8 mouse cellular contexts compared by ENCODE assay signal in the genomic region with DNA sequence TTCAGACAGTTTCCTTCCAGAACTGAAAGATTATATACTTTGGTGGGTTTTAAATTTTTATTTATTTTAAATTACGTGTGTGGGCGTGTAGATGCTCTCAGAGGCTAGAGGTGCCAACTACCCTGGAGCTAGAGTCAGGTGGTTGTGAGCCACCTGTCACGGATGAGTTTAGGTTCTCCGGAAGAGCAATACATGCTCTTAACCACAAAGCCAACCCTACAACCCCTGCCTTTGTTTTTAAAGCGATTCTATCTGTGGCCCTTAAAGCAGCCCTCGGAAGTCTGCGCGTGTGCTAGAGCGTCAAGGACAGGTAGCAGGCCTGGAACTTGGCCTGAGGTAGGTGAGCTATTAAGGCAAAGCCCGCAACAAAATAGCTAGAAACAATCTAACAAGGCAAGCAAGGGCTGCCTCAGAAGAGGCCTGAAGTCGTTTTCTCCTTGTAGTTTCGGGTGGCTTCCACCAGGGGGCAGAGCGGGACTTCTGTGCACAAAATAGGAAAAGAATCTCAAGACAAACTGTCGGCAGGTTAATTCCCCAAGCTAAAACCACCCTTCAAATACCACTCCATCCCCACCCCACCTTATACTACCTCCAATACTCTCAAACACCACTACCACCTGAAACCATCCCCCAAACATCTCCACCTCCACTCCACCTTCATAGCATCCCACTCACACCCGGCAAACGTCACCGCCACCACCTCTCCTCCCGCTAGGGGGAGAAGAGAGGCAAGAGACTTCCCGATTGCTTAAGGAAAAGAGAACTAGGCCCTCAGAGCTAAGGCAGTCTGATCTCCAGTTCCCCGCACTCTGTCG. TPM values are rescaled to one million over a fixed set of nuclear protein-coding genes. Genes with fewer than 3 reads are reported as not detected.
DNase-seq lines count a peak whose midpoint lies in the region; ATAC-seq lines count a peak whose summit lies in the region.

No protein-coding gene starts in this region.

- H3K4me2 ChIP-seq in embryonic facial prominence, embryonic 12.5 days (replicated peaks), result no peak overlapping the region; the same call in 1 of the 2 replicates
- H3K4me2 ChIP-seq in limb, embryonic 12.5 days, result peak overlapping the region; percentile 23; the same call in 1 of the 2 replicates
- 0 out of 2 replicates have a peak overlapping the region, but pooled peaks have one; percentile 25 for H3K4me2 ChIP-seq in midbrain, embryonic 16.5 days (ENCODE audit: low read length)

- 0 out of 2 replicates have a peak, but pooled peaks cover 4% of the 10 kb centered on the region for H3K27me3 ChIP-seq in embryonic facial prominence, embryonic 12.5 days
- peaks cover 8% of the 10 kb centered on the region; the same call in 1 of the 2 replicates for H3K27me3 ChIP-seq in limb, embryonic 12.5 days
- H3K27me3 ChIP-seq in midbrain, embryonic 16.5 days (ENCODE audit: control insufficient read depth, insufficient read depth, low read depth, low read length), result no peaks in the 10 kb centered on the region

- H3K9ac ChIP-seq in embryonic facial prominence, embryonic 12.5 days, result no peak overlapping the region
- no peak overlapping the region for H3K9ac ChIP-seq in limb, embryonic 12.5 days (replicated peaks)
- H3K9ac ChIP-seq in midbrain, embryonic 16.5 days (ENCODE audit: low read depth, low read length), result no peak overlapping the region

- H3K27ac ChIP-seq in embryonic facial prominence, embryonic 12.5 days, result no peak overlapping the region
- no peak overlapping the region for H3K27ac ChIP-seq in limb, embryonic 12.5 days
- H3K27ac ChIP-seq in midbrain, embryonic 16.5 days (ENCODE audit: low read length), result no peak overlapping the region

- ATAC-seq in embryonic facial prominence, embryonic 12.5 days (ENCODE audit: insufficient number of reproducible peaks, insufficient read depth, low FRiP score, low TSS enrichment), result 0 out of 2 replicates have a peak, but pooled peaks have one; percentile 22
- ATAC-seq in limb, embryonic 12.5 days (ENCODE audit: insufficient number of reproducible peaks, insufficient read depth, low FRiP score, low TSS enrichment, low read depth), result no peak
- ATAC-seq in midbrain, embryonic 16.5 days, result peak; percentile 54; the same call in 1 of the 2 replicates

- H3K4me3 ChIP-seq in embryonic facial prominence, embryonic 12.5 days, result no peak overlapping the region
- no peak overlapping the region for H3K4me3 ChIP-seq in limb, embryonic 12.5 days (replicated peaks)
- no peak overlapping the region for H3K4me3 ChIP-seq in midbrain, embryonic 16.5 days (ENCODE audit: low read depth, low read length)

- peak; percentile 46 for DNase-seq in 3134 (ENCODE audit: extremely low read depth, insufficient read length, low spot score)
- peak; percentile 76 for DNase-seq in adrenal gland, postnatal 14 days
- peak; percentile 49 for DNase-seq in heart, adult 8-10 months (ENCODE audit: low spot score)
- peak; percentile 50 to 72 for DNase-seq in kidney, adult 8-10 months
- peak; percentile 62 to 81 for DNase-seq in spleen, postnatal 10 days (ENCODE audit: low spot score in 2 of 2)

- H3K36me3 ChIP-seq in embryonic facial prominence, embryonic 12.5 days, result no peaks in the 10 kb centered on the region
- H3K36me3 ChIP-seq in limb, embryonic 12.5 days, result no peaks in the 10 kb centered on the region
- H3K36me3 ChIP-seq in midbrain, embryonic 16.5 days (ENCODE audit: control insufficient read depth, insufficient read depth, low read length), result no peaks in the 10 kb centered on the region

- H3K9me3 ChIP-seq in embryonic facial prominence, embryonic 12.5 days, result no peaks in the 10 kb centered on the region
- no peaks in the 10 kb centered on the region for H3K9me3 ChIP-seq in limb, embryonic 12.5 days
- H3K9me3 ChIP-seq in midbrain, embryonic 16.5 days (replicated peaks; ENCODE audit: control insufficient read depth, low read length, poor library complexity, severe bottlenecking), result no peaks in the 10 kb centered on the region

- H3K4me1 ChIP-seq in embryonic facial prominence, embryonic 12.5 days, result no peaks in the 10 kb centered on the region
- no peaks in the 10 kb centered on the region for H3K4me1 ChIP-seq in limb, embryonic 12.5 days (replicated peaks)
- no peaks in the 10 kb centered on the region for H3K4me1 ChIP-seq in midbrain, embryonic 16.5 days (ENCODE audit: control insufficient read depth, insufficient read depth, low read length)

- 33% methylated on average over 21 of the region's 21 CpGs for WGBS in embryonic facial prominence, embryonic 12.5 days
- 32% methylated on average over 21 of the region's 21 CpGs for WGBS in limb, embryonic 12.5 days
- 30% methylated on average over 20 of the region's 21 CpGs for WGBS in midbrain, embryonic 16.5 days

RNA-seq across cellular contexts. Expression of a gene that starts 32.1 kb away (rescaled TPM):
- 2.4 and 5.1 TPM in 2 replicates for total RNA-seq in adrenal gland, postnatal 14 days (2021)
- polyA plus RNA-seq in embryonic facial prominence, embryonic 12.5 days (2016; fragmentation: Nextera tagmentation; extraction: Ambion mirVana), result 0.27 TPM in 1 of 2 replicates, not detected in the other
- 1 to 10 TPM; 2.9 to 3.9 (median 3.3) TPM for total RNA-seq in heart, adult 8-10 months (2022)
- not detected in 2 replicates for polyA plus RNA-seq in limb, embryonic 12.5 days (2016; fragmentation: Nextera tagmentation; extraction: Ambion mirVana)
- polyA plus RNA-seq in midbrain, embryonic 16.5 days (2015; fragmentation: Nextera tagmentation; extraction: Ambion mirVana), result 0.89 and 1.0 TPM in 2 replicates

RNA-seq across cellular contexts. Expression of a gene that starts 37.1 kb away (rescaled TPM):
- 7.5 and 24.1 TPM in 2 replicates for total RNA-seq in adrenal gland, postnatal 14 days (2021)
- 4.6 and 5.6 TPM in 2 replicates for polyA plus RNA-seq in embryonic facial prominence, embryonic 12.5 days (2016; fragmentation: Nextera tagmentation; extraction: Ambion mirVana)
- total RNA-seq in heart, adult 8-10 months (2022), result 1 to 10 TPM; 1.6 to 4.8 (median 2.1) TPM
- polyA plus RNA-seq in limb, embryonic 12.5 days (2016; fragmentation: Nextera tagmentation; extraction: Ambion mirVana), result 4.7 and 6.7 TPM in 2 replicates
- 116 and 148 TPM in 2 replicates for polyA plus RNA-seq in midbrain, embryonic 16.5 days (2015; fragmentation: Nextera tagmentation; extraction: Ambion mirVana)

Comparison
In these comparisons a context has a peak if more than half of its experiments do, and no peak if none do; other contexts are left out.
1. RNA of a gene that starts 37.1 kb away (polyA plus RNA-seq): 116 to 148 TPM in midbrain, embryonic 16.5 days; 4.6 to 5.6 TPM in embryonic facial prominence, embryonic 12.5 days and 4.7 to 6.7 TPM in limb, embryonic 12.5 days; every median in the first group is over 10 times any median in the second.
2. Peak in every context shown above with its lines, with median percentiles within 50 percentile points of each other: DNase-seq.